13 mouse cellular contexts compared by ENCODE assay signal in genomic region chr11:96893203-96893842, GRCm38 (mm10). TPM values are rescaled to one million over a fixed set of nuclear protein-coding genes. Genes with fewer than 3 reads are reported as not detected.
DNase-seq lines count a peak whose midpoint lies in the region; ATAC-seq and TF ChIP-seq lines count a peak whose summit lies in the region.
"Had no signal": no experiment of that assay in that cellular context is flagged by ENCODE, and none has a peak within 500 bp of the region (broad histone marks: within the 10 kb centered on the region; RNA-seq: fewer than 3 reads in every experiment).

No protein-coding gene starts in this region.

- H3K4me3 ChIP-seq in kidney, embryonic 14.5 days (ENCODE audit: low read length): no peak overlapping the region
- H3K4me3 ChIP-seq in forebrain, embryonic 11.5 days (ENCODE audit: low read depth, low read length): no peak overlapping the region
- H3K4me3 ChIP-seq in hindbrain, embryonic 12.5 days: no peak overlapping the region
- H3K4me3 ChIP-seq in midbrain, embryonic 14.5 days (replicated peaks; ENCODE audit: low read depth, low read length): no peak overlapping the region
- H3K4me3 ChIP-seq in stomach, postnatal 0 days (ENCODE audit: low read depth, low read length): no peak overlapping the region
- H3K4me3 ChIP-seq: embryonic facial prominence, embryonic 12.5 days had no signal

- no peak for TF ChIP-seq EP300 in stomach, postnatal 0 days (optimal IDR thresholded peaks at IDR 0.05)

- 41% methylated on average over 11 of the region's 11 CpGs for WGBS in kidney, embryonic 14.5 days
- 60% methylated on average over 11 of the region's 11 CpGs for WGBS in forebrain, embryonic 11.5 days
- WGBS in hindbrain, embryonic 12.5 days: 33% methylated on average over 11 of the region's 11 CpGs
- 41% methylated on average over 11 of the region's 11 CpGs for WGBS in midbrain, embryonic 14.5 days
- WGBS in stomach, postnatal 0 days: 57% methylated on average over 11 of the region's 11 CpGs

- no peak overlapping the region for H3K9ac ChIP-seq in kidney, embryonic 14.5 days (ENCODE audit: low read depth, low read length)
- H3K9ac ChIP-seq in forebrain, embryonic 11.5 days (ENCODE audit: low read length): peak overlapping the region; percentile 43
- H3K9ac ChIP-seq in hindbrain, embryonic 12.5 days: peak overlapping the region; percentile 5; the same call in 1 of the 2 replicates
- H3K9ac ChIP-seq in midbrain, embryonic 14.5 days (replicated peaks; ENCODE audit: low read length): no peak overlapping the region; the same call in 1 of the 2 replicates
- no peak overlapping the region for H3K9ac ChIP-seq in stomach, postnatal 0 days (ENCODE audit: low read length)
- H3K9ac ChIP-seq: embryonic facial prominence, embryonic 12.5 days had no signal

- no peaks in the 10 kb centered on the region for H3K36me3 ChIP-seq in kidney, embryonic 14.5 days (ENCODE audit: control insufficient read depth, insufficient read depth, low read length)
- no peaks in the 10 kb centered on the region for H3K36me3 ChIP-seq in forebrain, embryonic 11.5 days (ENCODE audit: control insufficient read depth, insufficient read depth, low read length)
- H3K36me3 ChIP-seq in hindbrain, embryonic 12.5 days: no peaks in the 10 kb centered on the region
- no peaks in the 10 kb centered on the region for H3K36me3 ChIP-seq in midbrain, embryonic 14.5 days (ENCODE audit: control insufficient read depth, insufficient read depth, low read length)
- no peaks in the 10 kb centered on the region for H3K36me3 ChIP-seq in stomach, postnatal 0 days (ENCODE audit: control insufficient read depth, insufficient read depth, low read length)
- H3K36me3 ChIP-seq: embryonic facial prominence, embryonic 12.5 days had no signal

- DNase-seq in kidney, postnatal 36 days: no peak
- DNase-seq in forebrain, embryonic 11.5 days (ENCODE audit: low spot score): no peak
- DNase-seq in midbrain, embryonic 14.5 days: peak; percentile 57
- no peak for DNase-seq in stomach, postnatal 0 days (ENCODE audit: low spot score)
- no peak for DNase-seq in layer of hippocampus, postnatal 14 days (ENCODE audit: low spot score in 2 of 2)
- DNase-seq in liver: no peak
- DNase-seq: cerebellum, adult 9-10 months; lung, adult 2 months had no signal

- H3K9me3 ChIP-seq in kidney, embryonic 14.5 days (ENCODE audit: control insufficient read depth, low read length): no peaks in the 10 kb centered on the region
- H3K9me3 ChIP-seq in forebrain, embryonic 11.5 days (ENCODE audit: control insufficient read depth, low read length): no peaks in the 10 kb centered on the region
- H3K9me3 ChIP-seq in hindbrain, embryonic 12.5 days (replicated peaks): no peaks in the 10 kb centered on the region
- no peaks in the 10 kb centered on the region for H3K9me3 ChIP-seq in midbrain, embryonic 14.5 days (ENCODE audit: control insufficient read depth, low read length)
- no peaks in the 10 kb centered on the region for H3K9me3 ChIP-seq in stomach, postnatal 0 days (ENCODE audit: control insufficient read depth, low read length)
- H3K9me3 ChIP-seq: embryonic facial prominence, embryonic 12.5 days had no signal

- no peaks in the 10 kb centered on the region for H3K27me3 ChIP-seq in kidney, embryonic 14.5 days (ENCODE audit: control insufficient read depth, insufficient read depth, low read length)
- H3K27me3 ChIP-seq in forebrain, embryonic 11.5 days (ENCODE audit: control insufficient read depth, insufficient read depth, low read length): no peaks in the 10 kb centered on the region
- H3K27me3 ChIP-seq in hindbrain, embryonic 12.5 days: no peaks in the 10 kb centered on the region
- H3K27me3 ChIP-seq in midbrain, embryonic 14.5 days (ENCODE audit: control insufficient read depth, insufficient read depth, low read length): no peaks in the 10 kb centered on the region
- H3K27me3 ChIP-seq in stomach, postnatal 0 days (ENCODE audit: control insufficient read depth, insufficient read depth, low read length): no peaks in the 10 kb centered on the region
- H3K27me3 ChIP-seq: embryonic facial prominence, embryonic 12.5 days had no signal

- H3K27ac ChIP-seq in kidney, embryonic 14.5 days (ENCODE audit: low read depth, low read length): no peak overlapping the region
- peak overlapping the region; percentile 78 for H3K27ac ChIP-seq in forebrain, embryonic 11.5 days (ENCODE audit: low read depth, low read length)
- H3K27ac ChIP-seq in hindbrain, embryonic 12.5 days: peak overlapping the region; percentile 88
- H3K27ac ChIP-seq in midbrain, embryonic 14.5 days (replicated peaks; ENCODE audit: low read depth, low read length): peak overlapping the region; percentile 72
- no peak overlapping the region for H3K27ac ChIP-seq in stomach, postnatal 0 days (replicated peaks)
- H3K27ac ChIP-seq: embryonic facial prominence, embryonic 12.5 days; kidney, postnatal 0 days had no signal

- ATAC-seq in kidney, embryonic 14.5 days (ENCODE audit: low FRiP score, low TSS enrichment): peak; percentile 24; the same call in 1 of the 2 replicates
- ATAC-seq in forebrain, embryonic 11.5 days (replicated peaks; ENCODE audit: low FRiP score): peak; percentile 62
- ATAC-seq in hindbrain, embryonic 12.5 days (ENCODE audit: low FRiP score): peak; percentile 75
- ATAC-seq in midbrain, embryonic 14.5 days (ENCODE audit: low FRiP score, low TSS enrichment): no peak
- no peak for ATAC-seq in stomach, postnatal 0 days (ENCODE audit: low FRiP score, low TSS enrichment)

- H3K4me2 ChIP-seq in kidney, embryonic 14.5 days (replicated peaks; ENCODE audit: low read depth, low read length): no peak overlapping the region
- no peak overlapping the region for H3K4me2 ChIP-seq in forebrain, embryonic 11.5 days (ENCODE audit: low read depth, low read length, severe bottlenecking)
- H3K4me2 ChIP-seq in hindbrain, embryonic 12.5 days (replicated peaks): no peak overlapping the region
- H3K4me2 ChIP-seq in midbrain, embryonic 14.5 days (ENCODE audit: low read length): no peak overlapping the region
- no peak overlapping the region for H3K4me2 ChIP-seq in stomach, postnatal 0 days (replicated peaks; ENCODE audit: low read depth)
- H3K4me2 ChIP-seq: embryonic facial prominence, embryonic 12.5 days had no signal

- TF ChIP-seq CTCF in stomach, postnatal 0 days (IDR thresholded peaks at IDR 0.05; ENCODE audit: low read depth): no peak

- H3K4me1 ChIP-seq in kidney, embryonic 14.5 days (ENCODE audit: control insufficient read depth, insufficient read depth, low read length): peaks cover 8% of the 10 kb centered on the region; the same call in 1 of the 2 replicates
- H3K4me1 ChIP-seq in forebrain, embryonic 11.5 days (replicated peaks; ENCODE audit: control insufficient read depth, insufficient read depth, low read length): peaks cover 33% of the 10 kb centered on the region
- H3K4me1 ChIP-seq in hindbrain, embryonic 12.5 days: peaks cover 44% of the 10 kb centered on the region
- H3K4me1 ChIP-seq in midbrain, embryonic 14.5 days (ENCODE audit: control insufficient read depth, insufficient read depth, low read length): peaks cover 21% of the 10 kb centered on the region
- no peaks in the 10 kb centered on the region for H3K4me1 ChIP-seq in stomach, postnatal 0 days (replicated peaks; ENCODE audit: control insufficient read depth, insufficient read depth)

RNA-seq across cellular contexts. Expression of gene Cdk5rap3, which starts 23.0 kb away (rescaled TPM):
- polyA plus RNA-seq in kidney, embryonic 14.5 days (2014; fragmentation: Nextera tagmentation; extraction: Ambion mirVana): 66.9 and 69.1 TPM in 2 replicates
- polyA plus RNA-seq in forebrain, embryonic 11.5 days (2014; fragmentation: Nextera tagmentation; extraction: Ambion mirVana): 83.4 and 94.0 TPM in 2 replicates
- polyA plus RNA-seq in hindbrain, embryonic 12.5 days (2016; fragmentation: Nextera tagmentation; extraction: Ambion mirVana): 98.8 and 98.9 TPM in 2 replicates
- 85.2 and 90.2 TPM in 2 replicates for polyA plus RNA-seq in midbrain, embryonic 14.5 days (2014; fragmentation: Nextera tagmentation; extraction: Ambion mirVana)
- polyA plus RNA-seq in stomach, postnatal 0 days (2015; fragmentation: Nextera tagmentation; extraction: Ambion mirVana): 61.7 and 64.9 TPM in 2 replicates
- 10 to 100 TPM; 41.2 to 47.2 TPM for total RNA-seq in layer of hippocampus, postnatal 14 days (2021)

RNA-seq across cellular contexts. Expression of gene Prr15l, which starts 34.6 kb away (rescaled TPM):
- 33.7 and 36.3 TPM in 2 replicates for polyA plus RNA-seq in kidney, embryonic 14.5 days (2014; fragmentation: Nextera tagmentation; extraction: Ambion mirVana)
- 0.25 and 0.29 TPM in 2 replicates for polyA plus RNA-seq in forebrain, embryonic 11.5 days (2014; fragmentation: Nextera tagmentation; extraction: Ambion mirVana)
- polyA plus RNA-seq in hindbrain, embryonic 12.5 days (2016; fragmentation: Nextera tagmentation; extraction: Ambion mirVana): 0.53 and 1.5 TPM in 2 replicates
- polyA plus RNA-seq in midbrain, embryonic 14.5 days (2014; fragmentation: Nextera tagmentation; extraction: Ambion mirVana): 0.16 and 0.24 TPM in 2 replicates
- polyA plus RNA-seq in stomach, postnatal 0 days (2015; fragmentation: Nextera tagmentation; extraction: Ambion mirVana): 112 and 116 TPM in 2 replicates
- not detected for total RNA-seq in layer of hippocampus, postnatal 14 days (2021)
- total RNA-seq: layer of hippocampus, postnatal 10 days had no signal

RNA-seq across cellular contexts. Expression of gene Copz2, which starts 43.7 kb away (rescaled TPM):
- 94.7 and 106 TPM in 2 replicates for polyA plus RNA-seq in kidney, embryonic 14.5 days (2014; fragmentation: Nextera tagmentation; extraction: Ambion mirVana)
- polyA plus RNA-seq in forebrain, embryonic 11.5 days (2014; fragmentation: Nextera tagmentation; extraction: Ambion mirVana): 33.2 and 33.8 TPM in 2 replicates
- polyA plus RNA-seq in hindbrain, embryonic 12.5 days (2016; fragmentation: Nextera tagmentation; extraction: Ambion mirVana): 56.5 and 60.7 TPM in 2 replicates
- polyA plus RNA-seq in midbrain, embryonic 14.5 days (2014; fragmentation: Nextera tagmentation; extraction: Ambion mirVana): 6.5 and 16.0 TPM in 2 replicates
- 84.7 and 95.1 TPM in 2 replicates for polyA plus RNA-seq in stomach, postnatal 0 days (2015; fragmentation: Nextera tagmentation; extraction: Ambion mirVana)
- 1 to 10 TPM; 2.9 to 6.2 TPM for total RNA-seq in layer of hippocampus, postnatal 14 days (2021)

RNA-seq across cellular contexts. Expression of gene Pnpo, which starts 50.5 kb away (rescaled TPM):
- 17.3 and 28.0 TPM in 2 replicates for polyA plus RNA-seq in kidney, embryonic 14.5 days (2014; fragmentation: Nextera tagmentation; extraction: Ambion mirVana)
- 24.8 and 28.8 TPM in 2 replicates for polyA plus RNA-seq in forebrain, embryonic 11.5 days (2014; fragmentation: Nextera tagmentation; extraction: Ambion mirVana)
- 21.5 and 22.5 TPM in 2 replicates for polyA plus RNA-seq in hindbrain, embryonic 12.5 days (2016; fragmentation: Nextera tagmentation; extraction: Ambion mirVana)
- 18.9 and 20.9 TPM in 2 replicates for polyA plus RNA-seq in midbrain, embryonic 14.5 days (2014; fragmentation: Nextera tagmentation; extraction: Ambion mirVana)
- 56.7 and 57.1 TPM in 2 replicates for polyA plus RNA-seq in stomach, postnatal 0 days (2015; fragmentation: Nextera tagmentation; extraction: Ambion mirVana)
- 10 to 100 TPM; 33.0 to 36.7 TPM for total RNA-seq in layer of hippocampus, postnatal 14 days (2021)

Comparison
In these comparisons a context has a peak if more than half of its experiments do, and no peak if none do; other contexts are left out.
1. ATAC-seq: peak in kidney, embryonic 14.5 days (single experiment), forebrain, embryonic 11.5 days (single experiment) and hindbrain, embryonic 12.5 days (single experiment); none in midbrain, embryonic 14.5 days (single experiment) and stomach, postnatal 0 days (single experiment).
2. H3K27ac ChIP-seq: peak in forebrain, embryonic 11.5 days (single experiment), hindbrain, embryonic 12.5 days (single experiment) and midbrain, embryonic 14.5 days (single experiment); none in kidney, embryonic 14.5 days (single experiment) and stomach, postnatal 0 days (single experiment).
3. H3K9ac ChIP-seq: peak in forebrain, embryonic 11.5 days (single experiment) and hindbrain, embryonic 12.5 days (single experiment); none in kidney, embryonic 14.5 days (single experiment), midbrain, embryonic 14.5 days (single experiment) and stomach, postnatal 0 days (single experiment).
4. RNA of gene Prr15l, which starts 34.6 kb away (polyA plus RNA-seq): 112 to 116 TPM in stomach, postnatal 0 days and 33.7 to 36.3 TPM in kidney, embryonic 14.5 days; 0.53 to 1.5 TPM in hindbrain, embryonic 12.5 days, 0.25 to 0.29 TPM in forebrain, embryonic 11.5 days and 0.16 to 0.24 TPM in midbrain, embryonic 14.5 days; every median in the first group is over 10 times any median in the second.